Mouse (Mus musculus): ENCODE data around the gene Ccdc51. TPM values are rescaled to one million over a fixed set of nuclear protein-coding genes. Genes with fewer than 3 reads are reported as not detected.
A peak's percentile ranks its signal among the peaks of the same experiment; 100 is the strongest.

Ccdc51 gene
- total and polyA plus RNA-seq, 2 experiments: 7.2 to 7.5 TPM

DNA sequence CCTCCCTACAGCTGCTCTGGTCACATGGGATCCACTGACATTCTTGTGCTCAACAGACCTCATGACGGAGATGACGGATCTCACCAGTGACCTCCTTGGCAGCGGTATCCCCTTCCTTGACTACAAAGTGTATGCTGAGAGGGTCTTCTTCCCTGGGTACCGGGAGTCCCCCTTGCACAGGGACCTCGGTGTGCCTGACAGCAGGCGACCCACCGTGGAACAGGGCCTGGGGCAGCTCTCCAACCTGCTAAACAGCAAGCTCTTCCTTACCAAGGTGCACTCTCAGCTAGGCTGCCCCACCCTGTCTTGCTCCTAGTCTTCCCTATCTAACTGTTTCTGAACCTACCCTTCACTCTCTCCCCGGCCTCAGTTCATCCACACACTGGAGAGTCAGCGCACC lies 29.3 kb downstream of the Ccdc51 start:
- no peak overlapping the region for H3K9ac ChIP-seq (ENCODE audit: low read depth, low read length)
- DNase-seq (ENCODE audit: extremely low read depth, low read depth, low spot score): no peak
- no peaks in the 10 kb centered on the region for H3K79me2 ChIP-seq (ENCODE audit: control insufficient read depth, insufficient read depth, low read length)
- 95% methylated on average over 9 of the region's 9 CpGs for WGBS
- TF ChIP-seq POLR2A (IDR thresholded peaks at IDR 0.05; ENCODE audit: extremely low read depth, insufficient read depth, low read length): no peak
- TF ChIP-seq CTCF (IDR thresholded peaks at IDR 0.05; ENCODE audit: low read depth, low read length): no peak
- no peaks in the 10 kb centered on the region for H3K27me3 ChIP-seq (ENCODE audit: control insufficient read depth, insufficient read depth, low read length)
- peaks cover 2% of the 10 kb centered on the region; the same call in 1 of the 2 replicates for H3K4me1 ChIP-seq (ENCODE audit: control insufficient read depth, insufficient read depth, low read length)
- peaks cover 19% of the 10 kb centered on the region; the same call in 1 of the 2 replicates for H3K36me3 ChIP-seq (ENCODE audit: control insufficient read depth, insufficient read depth, low read length)
- no peak overlapping the region for H3K27ac ChIP-seq (replicated peaks; ENCODE audit: insufficient read depth, low read depth, low read length)
- no peak overlapping the region for H3K4me3 ChIP-seq (ENCODE audit: insufficient read depth, low read depth, low read length)

DNA sequence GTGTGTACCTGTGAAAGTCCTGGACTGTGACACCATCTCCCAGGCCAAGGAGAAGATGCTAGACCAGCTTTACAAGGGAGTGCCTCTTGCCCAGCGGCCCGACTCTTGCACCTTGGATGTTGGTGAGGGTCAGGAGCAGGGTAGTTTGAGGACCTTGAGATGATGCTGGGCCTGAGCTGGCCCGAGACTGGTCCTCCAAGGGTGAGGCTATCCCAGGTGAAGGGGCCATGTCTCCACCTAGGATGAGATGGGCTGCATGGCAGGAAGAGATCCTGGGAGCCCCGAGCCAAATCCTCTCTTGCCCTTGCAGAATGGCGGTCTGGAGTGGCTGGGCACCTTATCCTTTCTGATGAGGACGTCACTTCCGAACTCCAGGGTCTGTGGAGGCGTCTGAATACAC lies 31.0 kb downstream of the Ccdc51 start:
- Histone ChIP-seq H3K79me2 (ENCODE audit: control insufficient read depth, insufficient read depth, low read length) (no peaks in the 10 kb centered on the region), H3K36me3 (ENCODE audit: control insufficient read depth, insufficient read depth, low read length) (peaks cover 21% of the 10 kb centered on the region; the same call in 1 of the 2 replicates), H3K27me3 (ENCODE audit: control insufficient read depth, insufficient read depth, low read length) (no peaks in the 10 kb centered on the region), H3K9ac (ENCODE audit: low read depth, low read length) (no peak overlapping the region), H3K4me1 (ENCODE audit: control insufficient read depth, insufficient read depth, low read length) (peaks cover 3% of the 10 kb centered on the region; the same call in 1 of the 2 replicates), H3K4me3 (ENCODE audit: insufficient read depth, low read depth, low read length) (no peak overlapping the region), H3K27ac (replicated peaks; ENCODE audit: insufficient read depth, low read depth, low read length) (no peak overlapping the region)
- no peak for DNase-seq (ENCODE audit: extremely low read depth, low read depth, low spot score)
- 90% methylated on average over 8 of the region's 8 CpGs for WGBS
- TF ChIP-seq CTCF (IDR thresholded peaks at IDR 0.05; ENCODE audit: low read depth, low read length): no peak
- no peak for TF ChIP-seq POLR2A (IDR thresholded peaks at IDR 0.05; ENCODE audit: extremely low read depth, insufficient read depth, low read length)

DNA sequence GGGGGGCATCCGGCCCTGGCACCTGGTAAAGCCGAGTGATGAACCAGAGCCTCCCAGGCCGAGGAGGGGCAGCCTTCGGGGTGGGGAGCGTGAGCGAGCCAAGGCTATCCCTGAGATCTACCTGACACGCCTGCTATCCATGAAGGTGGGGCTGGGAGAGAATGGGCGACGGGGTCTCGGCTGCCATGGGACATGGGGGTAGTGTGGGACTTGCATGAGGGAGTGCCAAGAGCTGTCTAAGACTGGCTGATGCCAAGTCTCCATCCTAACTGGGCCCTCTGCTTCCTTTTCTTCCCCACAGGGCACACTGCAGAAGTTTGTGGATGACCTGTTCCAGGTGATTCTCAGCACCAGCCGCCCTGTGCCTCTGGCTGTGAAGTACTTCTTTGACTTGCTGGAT lies 32.0 kb downstream of the Ccdc51 start:
- no peaks in the 10 kb centered on the region for H3K27me3 ChIP-seq (ENCODE audit: control insufficient read depth, insufficient read depth, low read length)
- H3K36me3 ChIP-seq (ENCODE audit: control insufficient read depth, insufficient read depth, low read length): peaks cover 19% of the 10 kb centered on the region; the same call in 1 of the 2 replicates
- DNase-seq (ENCODE audit: extremely low read depth, low read depth, low spot score): no peak

DNA sequence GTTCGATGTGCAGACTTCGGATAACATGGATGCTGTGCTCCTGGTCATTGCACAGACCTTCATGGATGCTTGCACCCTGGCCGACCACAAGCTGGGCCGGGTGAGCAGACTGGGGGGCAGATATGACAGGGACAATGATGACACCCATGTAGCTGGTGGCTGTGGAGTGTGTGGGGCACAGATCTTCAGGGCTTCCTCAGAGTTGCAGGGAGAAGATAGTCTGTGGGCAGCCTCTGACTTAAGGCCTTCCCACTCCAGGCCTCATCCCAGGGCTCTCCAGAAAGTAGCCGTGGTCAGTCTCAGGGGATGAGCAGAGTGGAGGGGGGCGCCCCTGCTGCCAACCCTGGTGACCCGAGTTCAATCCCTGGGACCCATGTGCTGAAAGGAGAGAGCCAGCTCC lies 32.6 kb downstream of the Ccdc51 start:
- H3K79me2 ChIP-seq (ENCODE audit: control insufficient read depth, insufficient read depth, low read length): no peaks in the 10 kb centered on the region
- no peak for TF ChIP-seq CTCF (IDR thresholded peaks at IDR 0.05; ENCODE audit: low read depth, low read length)
- no peak for TF ChIP-seq POLR2A (IDR thresholded peaks at IDR 0.05; ENCODE audit: extremely low read depth, insufficient read depth, low read length)
- no peak overlapping the region for H3K27ac ChIP-seq (replicated peaks; ENCODE audit: insufficient read depth, low read depth, low read length)
- DNase-seq (ENCODE audit: extremely low read depth, low read depth, low spot score): no peak
- H3K4me3 ChIP-seq (ENCODE audit: insufficient read depth, low read depth, low read length): no peak overlapping the region
- no peaks in the 10 kb centered on the region for H3K27me3 ChIP-seq (ENCODE audit: control insufficient read depth, insufficient read depth, low read length)
- peaks cover 6% of the 10 kb centered on the region; the same call in 1 of the 2 replicates for H3K4me1 ChIP-seq (ENCODE audit: control insufficient read depth, insufficient read depth, low read length)
- peaks cover 19% of the 10 kb centered on the region; the same call in 1 of the 2 replicates for H3K36me3 ChIP-seq (ENCODE audit: control insufficient read depth, insufficient read depth, low read length)
- no peak overlapping the region for H3K9ac ChIP-seq (ENCODE audit: low read depth, low read length)
- 90% methylated on average over 7 of the region's 7 CpGs for WGBS

More for the DNA sequence above, 32.0 kb downstream of the Ccdc51 start:
- TF ChIP-seq POLR2A (IDR thresholded peaks at IDR 0.05; ENCODE audit: extremely low read depth, insufficient read depth, low read length) (no peak), CTCF (IDR thresholded peaks at IDR 0.05; ENCODE audit: low read depth, low read length) (no peak)
- H3K4me1 ChIP-seq (ENCODE audit: control insufficient read depth, insufficient read depth, low read length): peaks cover 6% of the 10 kb centered on the region; the same call in 1 of the 2 replicates
- H3K27ac ChIP-seq (replicated peaks; ENCODE audit: insufficient read depth, low read depth, low read length): no peak overlapping the region
- no peak overlapping the region for H3K4me3 ChIP-seq (ENCODE audit: insufficient read depth, low read depth, low read length)
- no peak overlapping the region for H3K9ac ChIP-seq (ENCODE audit: low read depth, low read length)
- WGBS: 97% methylated on average over 11 of the region's 11 CpGs
- no peaks in the 10 kb centered on the region for H3K79me2 ChIP-seq (ENCODE audit: control insufficient read depth, insufficient read depth, low read length)

DNA sequence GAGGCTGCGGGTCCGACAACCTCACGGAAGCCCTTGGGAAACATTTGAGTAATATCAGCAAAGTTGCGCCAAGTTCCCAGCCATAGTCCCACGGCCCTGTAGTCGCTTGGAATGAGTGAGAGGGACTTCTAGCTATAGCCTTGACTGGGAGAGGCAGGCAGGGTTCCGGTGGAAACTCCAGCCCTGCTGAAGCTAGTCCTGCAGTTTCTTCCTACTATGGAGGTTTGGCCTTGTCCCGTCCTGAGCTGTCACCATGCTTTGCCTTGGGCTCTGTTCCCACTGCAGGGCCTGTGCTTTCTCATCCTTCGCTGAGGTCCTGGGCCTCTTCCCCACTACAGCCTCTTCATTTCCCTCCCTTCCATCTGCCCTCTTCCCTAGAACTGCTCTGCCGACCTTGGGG lies 33.9 kb downstream of the Ccdc51 start:
- Histone ChIP-seq H3K9ac (ENCODE audit: low read depth, low read length) (no peak overlapping the region), H3K27me3 (ENCODE audit: control insufficient read depth, insufficient read depth, low read length) (no peaks in the 10 kb centered on the region), H3K4me1 (ENCODE audit: control insufficient read depth, insufficient read depth, low read length) (peaks cover 6% of the 10 kb centered on the region; the same call in 1 of the 2 replicates), H3K79me2 (ENCODE audit: control insufficient read depth, insufficient read depth, low read length) (no peaks in the 10 kb centered on the region), H3K27ac (replicated peaks; ENCODE audit: insufficient read depth, low read depth, low read length) (no peak overlapping the region), H3K36me3 (ENCODE audit: control insufficient read depth, insufficient read depth, low read length) (peaks cover 19% of the 10 kb centered on the region; the same call in 1 of the 2 replicates), H3K4me3 (ENCODE audit: insufficient read depth, low read depth, low read length) (no peak overlapping the region)
- 92% methylated on average over 10 of the region's 10 CpGs for WGBS
- no peak for TF ChIP-seq CTCF (IDR thresholded peaks at IDR 0.05; ENCODE audit: low read depth, low read length)
- DNase-seq (ENCODE audit: extremely low read depth, low read depth, low spot score): no peak

DNA sequence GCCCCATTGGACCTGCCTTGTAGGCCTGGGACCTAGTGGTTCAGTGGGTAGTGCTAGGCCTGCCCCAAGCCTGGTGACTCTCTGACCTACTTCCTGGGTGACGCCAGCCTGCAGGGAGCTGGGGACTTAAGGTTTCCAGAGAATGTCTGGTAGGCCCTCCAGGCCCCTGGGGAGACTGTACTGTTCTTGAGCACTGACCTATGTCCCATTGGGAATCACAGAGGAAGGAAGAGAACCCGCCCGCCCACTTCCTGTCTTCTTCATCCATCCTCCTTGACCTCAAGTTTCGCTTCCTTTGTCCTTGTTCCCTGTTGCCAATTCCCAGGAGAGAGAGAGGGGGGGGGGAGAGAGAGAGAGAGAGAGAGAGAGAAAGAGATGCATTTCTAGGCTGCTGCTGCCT lies 35.8 kb downstream of the Ccdc51 start:
- 70% methylated on average over 4 of the region's 4 CpGs for WGBS
- DNase-seq (ENCODE audit: extremely low read depth, low read depth, low spot score): peak; percentile 31

More for the DNA sequence above, 35.8 kb downstream of the Ccdc51 start:
- Histone ChIP-seq H3K36me3 (ENCODE audit: control insufficient read depth, insufficient read depth, low read length) (peaks cover 13% of the 10 kb centered on the region; the same call in 1 of the 2 replicates), H3K4me3 (ENCODE audit: insufficient read depth, low read depth, low read length) (no peak overlapping the region), H3K79me2 (ENCODE audit: control insufficient read depth, insufficient read depth, low read length) (no peaks in the 10 kb centered on the region), H3K27ac (replicated peaks; ENCODE audit: insufficient read depth, low read depth, low read length) (0 out of 2 replicates have a peak overlapping the region, but pooled peaks have one; percentile 5), H3K27me3 (ENCODE audit: control insufficient read depth, insufficient read depth, low read length) (no peaks in the 10 kb centered on the region), H3K9ac (ENCODE audit: low read depth, low read length) (no peak overlapping the region), H3K4me1 (ENCODE audit: control insufficient read depth, insufficient read depth, low read length) (peaks cover 6% of the 10 kb centered on the region; the same call in 1 of the 2 replicates)
- TF ChIP-seq CTCF (IDR thresholded peaks at IDR 0.05; ENCODE audit: low read depth, low read length) (no peak), POLR2A (IDR thresholded peaks at IDR 0.05; ENCODE audit: extremely low read depth, insufficient read depth, low read length) (no peak)

Data from liver, adult 2 months (tissue).